Mouse (Mus musculus) intestine, embryonic 16.5 days (tissue): ENCODE measurements around the gene Aar2. TPM values are rescaled to one million over a fixed set of nuclear protein-coding genes. Genes with fewer than 3 reads are reported as not detected.
"Not testable (repeated sequence)": the region's sequence is repeated elsewhere in the genome, so short reads cannot be mapped to it uniquely, and the experiment has no call there.

Source experiments
- ATAC-seq: fragments of 200-750 bp; cut with Nextera tagmentation; 2 replicates; pipeline ENCODE4 v1.8.0; 2017; ENCODE audit warnings: moderate TSS enrichment, moderate library complexity
- H3K27ac ChIP-seq: fragments of 300-500 bp; sonication (generic); 2 replicates; pipeline ENCODE4 v1.5.1; 2014; ENCODE audit warnings: mild to moderate bottlenecking, low read length
- H3K27me3 ChIP-seq: fragments of 300-500 bp; sonication (generic); replicated peaks from 2 replicates; pipeline ENCODE4 v1.6.1; 2014; ENCODE audit warnings: low read length, control low read depth, mixed read lengths; ENCODE audit not compliant: control insufficient read depth, insufficient read depth
- H3K36me3 ChIP-seq: fragments of 300-500 bp; sonication (generic); 2 replicates; pipeline ENCODE4 v1.6.1; 2014; ENCODE audit warnings: low read length, control low read depth; ENCODE audit not compliant: control insufficient read depth, insufficient read depth
- H3K4me1 ChIP-seq: fragments of 300-500 bp; sonication (generic); 2 replicates; pipeline ENCODE4 v1.6.1; 2014; ENCODE audit warnings: low read length, control low read depth, mixed read lengths; ENCODE audit not compliant: control insufficient read depth, insufficient read depth
- H3K4me2 ChIP-seq: fragments of 300-500 bp; sonication (generic); 2 replicates; pipeline ENCODE4 v1.6.1; 2014; ENCODE audit warnings: low read depth, low read length, control low read depth
- H3K4me3 ChIP-seq: fragments of 300-500 bp; sonication (generic); 2 replicates; pipeline ENCODE4 v1.5.1; 2014; ENCODE audit warnings: mild to moderate bottlenecking, low read length
- H3K9ac ChIP-seq: fragments of 300-500 bp; sonication (generic); 2 replicates; pipeline ENCODE4 v1.6.1; 2014; ENCODE audit warnings: low read depth, low read length
- H3K9me3 ChIP-seq: fragments of 300-500 bp; sonication (generic); 2 replicates; pipeline ENCODE4 v1.6.1; 2016; ENCODE audit warnings: low read length, control low read depth; ENCODE audit not compliant: control insufficient read depth
- WGBS: fragments of 180-500 bp; shearing (Covaris S2); extraction: QIAGEN DNeasy Blood & Tissue Kit; methylation state at CpG from one replicate; pipeline ENCODE4 v1.1.7; 2014; 5-methylcytosine and 5-hydroxymethylcytosine counted together
- polyA plus RNA-seq: library from polyadenylated mRNA; unstranded; fragments of >200 nt; fragmentation: Nextera tagmentation; extraction: Ambion mirVana; gene quantifications from 2 replicates; pipeline ENCODE4 v1.2.1, GENCODE M21; 2015

Gene Aar2
- 33.1 and 33.2 TPM in 2 replicates for polyA plus RNA-seq

- peak within 1 kb of the TSS; percentile 79 for H3K4me2 ChIP-seq
- peak within 1 kb of the TSS; percentile 23; the same call in 1 of the 2 replicates for H3K27ac ChIP-seq
- peak within 1 kb of the TSS; percentile 63 for H3K4me3 ChIP-seq
- H3K9ac ChIP-seq, result peak within 1 kb of the TSS; percentile 78
- 4% methylated on average over 39 of the region's 39 CpGs for WGBS
- peak; percentile 56; the same call in 1 of the 2 replicates for ATAC-seq
- peaks cover 9% of the 10 kb centered on the region; the same call in 1 of the 2 replicates for H3K36me3 ChIP-seq
- H3K4me1 ChIP-seq, result peaks cover 7% of the 10 kb centered on the region
- no peaks in the 10 kb centered on the region for H3K27me3 ChIP-seq
- no peaks in the 10 kb centered on the region for H3K9me3 ChIP-seq
Measured at GRCm38 (mm10) chr2:156547123-156547891, at the start of gene Aar2. Gene Aar2 (plus strand): TSS chr2:156547584.

GRCm38 (mm10) chr2:156497915-156498314 is 49.5 kb upstream of the Aar2 start:
- H3K27me3 ChIP-seq, result no peaks in the 10 kb centered on the region
- ATAC-seq, result peak; percentile 52; the same call in 1 of the 2 replicates
- H3K27ac ChIP-seq, result no peak overlapping the region
- WGBS, result 52% methylated on average over 5 of the region's 5 CpGs
- H3K4me2 ChIP-seq, result no peak overlapping the region
- H3K4me3 ChIP-seq, result no peak overlapping the region
- H3K9ac ChIP-seq, result no peak overlapping the region
- no peaks in the 10 kb centered on the region for H3K9me3 ChIP-seq
- H3K36me3 ChIP-seq, result peaks cover 6% of the 10 kb centered on the region; the same call in 1 of the 2 replicates
- no peaks in the 10 kb centered on the region for H3K4me1 ChIP-seq

GRCm38 (mm10) chr2:156501025-156501424 is 46.4 kb upstream of the Aar2 start:
- Histone ChIP-seq H3K36me3 (0 out of 2 replicates have a peak, but pooled peaks cover 2% of the 10 kb centered on the region), H3K4me1 (no peaks in the 10 kb centered on the region), H3K4me2 (no peak overlapping the region), H3K27ac (no peak overlapping the region), H3K9me3 (no peaks in the 10 kb centered on the region), H3K4me3 (no peak overlapping the region), H3K9ac (no peak overlapping the region), H3K27me3 (no peaks in the 10 kb centered on the region)
- WGBS, result 88% methylated on average over 1 of the region's 1 CpGs
- no peak for ATAC-seq

- Histone ChIP-seq H3K4me2 (no peak overlapping the region), H3K27ac (no peak overlapping the region), H3K36me3 (peaks cover 7% of the 10 kb centered on the region; the same call in 1 of the 2 replicates), H3K27me3 (no peaks in the 10 kb centered on the region), H3K9ac (no peak overlapping the region), H3K4me1 (no peaks in the 10 kb centered on the region), H3K9me3 (no peaks in the 10 kb centered on the region), H3K4me3 (no peak overlapping the region)
- WGBS, result 80% methylated on average over 13 of the region's 13 CpGs
- ATAC-seq, result no peak
Measured at GRCm38 (mm10) chr2:156505533-156505932, 41.9 kb upstream of the Aar2 start.

- ATAC-seq, result no peak
- no peaks in the 10 kb centered on the region for H3K27me3 ChIP-seq
- H3K9ac ChIP-seq, result no peak overlapping the region
- H3K4me1 ChIP-seq, result no peaks in the 10 kb centered on the region
- no peaks in the 10 kb centered on the region for H3K9me3 ChIP-seq
- no peak overlapping the region for H3K4me2 ChIP-seq
- no peak overlapping the region for H3K4me3 ChIP-seq
- 88% methylated on average over 7 of the region's 7 CpGs for WGBS
- H3K27ac ChIP-seq, result no peak overlapping the region
- H3K36me3 ChIP-seq, result peaks cover 4% of the 10 kb centered on the region; the same call in 1 of the 2 replicates
Measured at GRCm38 (mm10) chr2:156512028-156512427, 35.4 kb upstream of the Aar2 start.

- Histone ChIP-seq H3K4me3 (no peak overlapping the region), H3K4me1 (no peaks in the 10 kb centered on the region), H3K9me3 (no peaks in the 10 kb centered on the region), H3K27ac (no peak overlapping the region), H3K27me3 (no peaks in the 10 kb centered on the region), H3K4me2 (no peak overlapping the region), H3K36me3 (peaks cover 4% of the 10 kb centered on the region; the same call in 1 of the 2 replicates), H3K9ac (no peak overlapping the region)
- no peak for ATAC-seq
- 82% methylated on average over 5 of the region's 6 CpGs for WGBS
Measured at GRCm38 (mm10) chr2:156512561-156512960, 34.8 kb upstream of the Aar2 start.

GRCm38 (mm10) chr2:156515102-156515501 is 32.3 kb upstream of the Aar2 start:
- WGBS, result 86% methylated on average over 9 of the region's 9 CpGs

GRCm38 (mm10) chr2:156515565-156516185 is 31.7 kb upstream of the Aar2 start:
- H3K27ac ChIP-seq, result no peak overlapping the region
- no peak overlapping the region for H3K4me3 ChIP-seq
- WGBS, result 27% methylated on average over 7 of the region's 7 CpGs
- H3K27me3 ChIP-seq, result no peaks in the 10 kb centered on the region
- H3K4me2 ChIP-seq, result no peak overlapping the region
- H3K4me1 ChIP-seq, result no peaks in the 10 kb centered on the region
- no peaks in the 10 kb centered on the region for H3K9me3 ChIP-seq
- H3K9ac ChIP-seq, result no peak overlapping the region
- H3K36me3 ChIP-seq, result peaks cover 4% of the 10 kb centered on the region; the same call in 1 of the 2 replicates
- ATAC-seq, result peak; percentile 53; the same call in 1 of the 2 replicates

More at GRCm38 (mm10) chr2:156515102-156515501, 32.3 kb upstream of the Aar2 start:
- no peak overlapping the region for H3K4me3 ChIP-seq
- H3K27ac ChIP-seq, result no peak overlapping the region
- H3K9me3 ChIP-seq, result no peaks in the 10 kb centered on the region
- no peak for ATAC-seq
- no peak overlapping the region for H3K9ac ChIP-seq
- no peaks in the 10 kb centered on the region for H3K27me3 ChIP-seq
- no peaks in the 10 kb centered on the region for H3K4me1 ChIP-seq
- H3K4me2 ChIP-seq, result no peak overlapping the region
- H3K36me3 ChIP-seq, result peaks cover 4% of the 10 kb centered on the region; the same call in 1 of the 2 replicates

GRCm38 (mm10) chr2:156516678-156517077 is 30.7 kb upstream of the Aar2 start:
- not testable (repeated sequence) for H3K9ac ChIP-seq, H3K27me3 ChIP-seq, H3K36me3 ChIP-seq, H3K4me1 ChIP-seq, H3K4me3 ChIP-seq, H3K4me2 ChIP-seq, H3K9me3 ChIP-seq, H3K27ac ChIP-seq
- WGBS, result 77% methylated on average over 2 of the region's 2 CpGs
- ATAC-seq, result 0 out of 2 replicates have a peak, but pooled peaks have one; percentile 60
